Mouse (Mus musculus) right cerebral cortex, postnatal 4 days (tissue): ENCODE results near the gene Ncoa1.
A peak's percentile ranks its signal among the peaks of the same experiment; 100 is the strongest.

ENCODE experiments used
- DNase-seq: peaks from one replicate; pipeline ENCODE4 v3.0.0-alpha.2; 2022

Ncoa1 gene

DNA sequence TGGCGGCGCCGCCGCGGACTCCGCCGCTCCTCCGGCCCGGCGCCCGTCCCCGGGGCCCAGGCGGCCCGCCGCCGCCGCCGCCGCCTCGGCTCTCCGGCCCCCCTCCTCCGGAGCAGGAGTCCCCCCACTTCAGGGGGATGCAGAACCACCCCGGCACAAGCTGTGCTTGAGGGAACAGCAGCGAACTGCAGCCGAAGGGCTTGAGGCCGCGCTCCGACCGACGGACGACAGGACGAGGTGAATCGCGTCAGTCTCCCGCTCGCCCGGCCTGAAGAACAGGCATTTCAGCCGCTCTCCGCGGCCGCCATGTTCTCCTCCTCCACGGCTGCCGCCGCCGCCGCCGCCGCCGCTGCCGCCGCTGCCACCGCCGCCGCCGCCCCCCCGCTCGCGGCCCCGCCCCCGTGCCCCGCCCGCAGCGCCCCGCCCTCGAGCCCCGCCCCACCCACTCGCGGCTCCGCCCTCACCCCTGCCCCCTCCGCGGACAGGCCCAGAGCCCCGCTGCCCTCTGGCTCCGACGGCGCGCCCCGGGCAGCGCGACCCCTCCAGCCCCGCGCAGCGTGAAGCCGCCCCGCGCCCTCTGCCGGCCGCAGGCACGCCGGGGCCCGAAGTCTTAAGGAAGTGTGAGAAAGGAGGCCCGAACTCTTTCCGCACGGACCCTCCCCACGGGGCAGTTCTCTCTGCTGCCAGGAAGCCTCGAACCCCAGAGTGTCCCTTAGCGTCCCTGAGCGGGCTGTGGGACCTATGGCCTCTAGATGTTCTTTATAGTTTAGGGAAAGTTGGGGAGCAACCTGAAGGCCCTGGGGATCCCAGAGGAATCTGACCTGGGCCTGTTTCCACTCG lies at the start of gene Ncoa1:
Ncoa1 (minus strand) TSS at position 351 of the 840 bp plus-strand sequence.
- DNase-seq = peak; percentile 76

DNA sequence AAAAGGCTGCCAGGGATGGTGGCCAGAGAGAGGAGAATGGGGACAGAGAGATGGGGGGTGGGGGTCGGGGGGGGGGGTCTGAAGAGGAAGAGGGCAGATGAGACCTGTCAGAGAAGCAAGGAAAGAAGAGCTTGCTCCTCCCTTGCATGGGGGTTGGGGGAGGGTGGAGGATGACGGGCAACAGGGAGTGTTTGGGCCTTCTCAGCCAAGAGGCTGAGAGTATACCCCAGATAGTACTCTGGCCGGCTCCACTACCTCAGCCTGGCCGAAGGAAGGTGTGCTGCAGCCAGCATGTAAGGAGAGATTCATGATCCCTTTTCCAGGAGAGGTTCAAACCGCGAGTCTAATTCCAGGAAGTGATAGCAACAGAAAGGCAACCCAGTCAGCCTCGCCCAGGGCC lies 47.6 kb upstream of the Ncoa1 start:
- no peak for DNase-seq

- no peak for DNase-seq
Measured at GRCm38 (mm10) chr12:4523688-4524298, 46.8 kb upstream of the Ncoa1 start.

DNA sequence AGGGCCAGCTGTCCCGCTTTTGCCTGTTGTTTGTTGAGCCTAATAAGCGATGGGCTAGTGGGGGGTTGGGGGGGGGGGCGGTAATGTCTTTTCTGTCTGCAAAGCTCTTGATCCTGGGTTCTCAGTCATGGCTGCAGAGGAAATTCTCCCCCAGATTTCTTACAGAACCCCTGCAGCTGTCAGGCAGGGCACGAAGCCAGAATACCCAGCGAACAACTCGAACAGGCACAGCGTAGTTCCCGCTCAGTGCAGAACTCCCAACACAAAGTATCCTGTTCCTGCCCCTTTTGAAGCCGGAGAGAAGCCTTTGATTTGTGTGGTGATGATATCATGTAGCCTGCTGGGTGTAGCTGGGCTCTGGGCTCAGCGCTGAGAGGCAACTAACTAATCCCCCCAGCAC lies 46.2 kb upstream of the Ncoa1 start:
- peak; percentile 73 for DNase-seq

- DNase-seq = no peak
Measured at GRCm38 (mm10) chr12:4518957-4519356, 42.0 kb upstream of the Ncoa1 start.

DNA sequence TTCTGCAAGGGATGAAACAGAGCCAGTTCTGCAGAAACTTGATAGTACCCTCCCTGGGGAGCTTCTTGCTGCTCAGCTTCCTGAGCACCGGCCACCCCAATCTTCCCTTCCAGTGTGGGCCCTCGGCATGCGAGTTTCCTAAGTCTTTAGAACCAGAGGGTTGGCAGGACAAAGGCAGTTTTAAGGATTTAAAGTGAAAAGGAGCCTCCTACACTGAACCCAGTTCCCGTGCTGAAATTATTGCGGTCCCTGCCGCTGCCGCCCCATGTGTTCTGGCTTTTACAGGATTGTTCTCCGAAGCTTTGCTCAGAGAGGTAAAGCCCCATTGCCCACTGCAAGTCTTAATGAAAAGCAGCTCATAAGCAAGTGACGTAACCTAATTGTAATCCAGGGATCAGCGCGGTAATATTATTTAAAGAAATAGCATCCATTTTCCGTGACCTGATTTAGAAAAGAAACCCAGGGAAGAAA lies 32.6 kb upstream of the Ncoa1 start:
- DNase-seq = no peak

DNA sequence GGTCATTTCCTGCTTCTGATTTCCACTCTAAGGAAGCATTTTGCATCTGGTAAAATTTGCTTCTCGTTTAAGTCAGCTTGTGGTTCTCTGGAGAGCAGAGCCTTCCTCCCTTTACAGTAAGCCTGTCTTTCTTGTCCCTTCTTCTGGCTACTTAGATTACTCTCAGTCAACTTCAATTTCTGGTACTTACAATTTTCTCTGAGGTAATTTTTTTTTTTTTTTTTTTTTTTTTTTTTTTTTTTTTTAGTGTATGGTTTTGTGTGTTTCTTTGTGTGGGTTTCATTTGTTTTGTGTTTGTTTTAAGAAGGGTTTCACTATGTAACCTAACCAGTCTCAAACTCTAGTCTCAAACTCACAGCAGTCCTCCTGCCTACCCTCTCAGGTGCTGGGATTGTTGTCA lies 31.2 kb upstream of the Ncoa1 start:
- no peak for DNase-seq

- peak; percentile 26 for DNase-seq
Measured at GRCm38 (mm10) chr12:4507461-4507860, 30.5 kb upstream of the Ncoa1 start.

GRCm38 (mm10) chr12:4506810-4507430 lies 29.9 kb upstream of the Ncoa1 start:
- DNase-seq = no peak

- DNase-seq = no peak
Measured at GRCm38 (mm10) chr12:4505298-4505697, 28.3 kb upstream of the Ncoa1 start.

DNA sequence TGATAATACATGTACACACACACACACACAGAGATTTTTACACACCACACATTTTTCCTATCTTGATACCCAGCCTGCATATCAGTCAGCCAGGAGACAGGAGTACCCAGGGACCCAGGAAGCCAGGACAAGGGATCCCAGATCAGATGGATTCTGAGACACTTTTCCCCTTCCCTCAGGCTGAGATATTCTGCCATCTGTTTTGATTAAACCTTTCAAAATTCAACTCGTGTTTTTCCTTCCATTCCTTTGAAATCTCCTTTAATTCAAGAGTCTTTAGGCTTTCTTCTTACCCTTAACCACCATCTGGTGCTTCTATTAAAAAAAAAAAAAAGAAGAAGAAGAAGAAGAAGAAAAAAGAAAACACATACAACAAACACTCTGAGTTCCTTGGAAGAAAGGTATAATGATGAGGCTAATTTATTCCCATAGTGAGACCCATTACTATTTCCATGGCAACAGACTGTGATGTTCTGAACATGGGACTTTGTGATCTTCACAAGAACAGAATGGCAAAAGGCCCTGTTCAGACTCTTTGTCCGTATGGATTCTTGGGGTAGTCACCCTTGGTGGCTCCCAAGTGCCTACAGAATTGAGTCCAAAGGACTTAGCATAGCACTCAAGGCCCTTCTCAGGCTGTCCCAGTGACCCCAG lies 26.8 kb upstream of the Ncoa1 start:
- DNase-seq = no peak

DNA sequence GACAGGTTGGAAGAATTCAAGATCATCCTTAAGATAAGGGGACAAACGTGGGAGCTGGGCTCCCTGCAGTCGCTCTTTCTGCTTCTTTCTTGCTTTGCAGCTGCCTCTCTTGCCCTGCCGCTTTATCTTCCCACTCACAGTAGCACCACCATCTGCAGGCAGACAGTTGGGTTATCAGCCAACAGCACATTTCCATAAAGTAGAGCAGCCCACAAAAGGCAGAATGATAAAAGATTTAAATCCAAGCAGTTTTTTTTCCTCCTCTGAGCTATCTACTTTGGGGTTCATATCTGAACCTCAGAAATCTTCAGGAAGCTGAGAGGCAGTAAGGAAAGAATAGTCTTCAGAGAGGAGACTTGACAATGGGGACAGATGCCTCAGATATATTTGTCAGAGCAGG lies 24.9 kb upstream of the Ncoa1 start:
- DNase-seq = peak; percentile 16

- DNase-seq = no peak
Measured at GRCm38 (mm10) chr12:4500516-4500915, 23.5 kb upstream of the Ncoa1 start.

DNA sequence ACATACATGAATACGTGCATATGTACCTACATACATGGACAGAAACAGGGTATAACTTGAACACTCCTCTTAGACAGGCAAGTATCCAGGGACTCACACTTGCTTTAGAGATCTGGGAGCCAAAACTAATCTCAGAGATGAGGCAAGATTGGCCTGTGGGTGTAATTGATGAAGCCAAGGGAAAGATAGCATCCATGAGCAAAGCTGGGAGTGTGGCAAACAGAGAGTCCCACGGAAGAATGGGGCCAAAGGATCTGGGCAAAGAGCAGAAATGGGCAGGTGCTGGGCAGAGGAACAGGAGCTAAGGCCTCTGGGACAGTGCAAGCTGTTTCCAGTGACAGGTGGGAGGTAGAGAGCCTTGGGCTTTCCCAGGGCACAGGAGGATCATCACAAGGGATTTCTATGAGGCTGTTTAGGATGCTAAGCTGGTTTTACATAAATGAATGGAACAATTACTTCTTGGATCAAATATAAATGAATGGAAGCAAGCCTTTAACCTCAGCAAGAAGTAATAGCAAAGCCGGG lies 22.7 kb upstream of the Ncoa1 start:
- DNase-seq = no peak

- peak; percentile 43 for DNase-seq
Measured at GRCm38 (mm10) chr12:4488411-4488810, 11.4 kb upstream of the Ncoa1 start.

GRCm38 (mm10) chr12:4483386-4483785 lies 6.4 kb upstream of the Ncoa1 start:
- DNase-seq = no peak

DNA sequence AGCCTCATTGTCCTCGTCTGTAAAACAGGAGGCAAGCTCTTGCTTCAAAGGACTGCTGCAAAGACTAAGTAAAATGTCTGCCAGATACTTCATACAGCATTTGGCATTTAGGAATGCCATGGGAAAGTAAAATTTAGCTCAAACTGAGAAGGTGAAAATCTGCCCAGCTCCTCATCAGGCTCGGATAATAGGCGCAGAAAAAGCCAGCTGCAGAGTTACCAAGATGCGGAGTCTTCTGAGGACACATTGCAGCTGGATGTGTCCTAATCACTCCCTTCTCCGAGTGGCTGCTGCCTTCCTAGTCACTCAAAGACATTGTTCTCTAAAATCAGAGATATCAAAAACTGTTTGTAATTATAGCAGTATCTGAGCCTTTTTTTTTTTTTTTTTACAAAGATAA lies 4.7 kb upstream of the Ncoa1 start:
- no peak for DNase-seq

GRCm38 (mm10) chr12:4480250-4480649 lies 3.3 kb upstream of the Ncoa1 start:
- DNase-seq = no peak

GRCm38 (mm10) chr12:4479171-4479881 lies 2.3 kb upstream of the Ncoa1 start:
- DNase-seq = no peak

- no peak for DNase-seq
Measured at GRCm38 (mm10) chr12:4477941-4478795, 1.2 kb upstream of the Ncoa1 start.

DNA sequence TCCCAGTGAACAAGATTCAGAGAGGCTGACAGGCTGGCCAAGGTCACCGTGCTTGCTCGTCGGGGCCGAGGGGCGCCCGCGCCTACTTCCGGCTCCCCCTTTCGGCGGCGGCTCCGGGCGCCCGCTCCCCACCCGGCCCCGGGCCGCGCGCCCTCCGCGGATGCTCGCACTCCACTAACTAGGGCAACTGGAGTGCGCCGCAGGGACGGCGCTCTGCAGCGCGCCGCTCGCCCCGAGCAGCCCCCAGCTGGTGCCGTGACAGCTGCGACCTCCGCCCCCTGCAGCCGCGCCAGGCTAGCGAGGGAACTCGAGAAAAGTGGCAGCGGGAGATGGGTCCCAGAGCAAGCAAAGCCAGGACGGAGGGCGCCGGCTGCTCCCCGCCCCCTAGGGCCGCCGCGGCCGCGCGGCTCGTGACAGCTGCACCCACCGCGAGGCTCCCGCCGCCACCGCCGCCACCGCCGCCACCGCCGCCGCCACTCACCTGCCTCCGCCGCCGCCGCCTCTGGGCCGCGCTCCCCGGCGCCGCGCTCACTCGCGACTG lies 621 bp downstream of the Ncoa1 start:
- peak; percentile 58 for DNase-seq
